ENCODE assay signal across 9 mouse cellular contexts in genomic region chr19:57361939-57362307, GRCm38 (mm10). TPM values are rescaled to one million over a fixed set of nuclear protein-coding genes. Genes with fewer than 3 reads are reported as not detected.
DNase-seq lines count a peak whose midpoint lies in the region; ATAC-seq and TF ChIP-seq lines count a peak whose summit lies in the region.
"Had no signal": no experiment of that assay in that cellular context is flagged by ENCODE, and none has a peak within 500 bp of the region (broad histone marks: within the 10 kb centered on the region; RNA-seq: fewer than 3 reads in every experiment).

No protein-coding gene starts in this region.

- H3K27me3 ChIP-seq in heart, embryonic 13.5 days (replicated peaks), result no peaks in the 10 kb centered on the region
- H3K27me3 ChIP-seq in forebrain, postnatal 0 days (ENCODE audit: insufficient read depth, low read length), result no peaks in the 10 kb centered on the region
- no peaks in the 10 kb centered on the region for H3K27me3 ChIP-seq in midbrain, embryonic 10.5 days (ENCODE audit: low read depth, poor library complexity, severe bottlenecking)
- H3K27me3 ChIP-seq: Patski had no signal

- DNase-seq in heart, postnatal 4 days, result no peak
- DNase-seq in ES-E14 (ENCODE audit: low read depth, low spot score), result no peak
- DNase-seq in forebrain, postnatal 0 days, result no peak
- no peak for DNase-seq in midbrain, embryonic 10.5 days (ENCODE audit: low spot score)
- no peak for DNase-seq in left cerebral cortex, postnatal 36 days (ENCODE audit: low spot score in 2 of 2)
- DNase-seq in right cerebral cortex, postnatal 25 days, result no peak

- H3K9me3 ChIP-seq in heart, embryonic 13.5 days, result no peaks in the 10 kb centered on the region
- no peaks in the 10 kb centered on the region for H3K9me3 ChIP-seq in ES-E14 (ENCODE audit: control insufficient read depth, insufficient read depth, low read depth, low read length)
- H3K9me3 ChIP-seq in forebrain, postnatal 0 days (ENCODE audit: low read length), result no peaks in the 10 kb centered on the region
- no peaks in the 10 kb centered on the region for H3K9me3 ChIP-seq in midbrain, embryonic 10.5 days (replicated peaks)

- peak overlapping the region; percentile 99 for H3K9ac ChIP-seq in heart, embryonic 13.5 days
- H3K9ac ChIP-seq in ES-E14 (ENCODE audit: insufficient read depth, low read depth, low read length, poor library complexity, severe bottlenecking), result peak overlapping the region; percentile 91; the same call in 1 of the 2 replicates
- peak overlapping the region; percentile 88 for H3K9ac ChIP-seq in forebrain, postnatal 0 days

- intact Hi-C loops in left cerebral cortex, postnatal 36 days (cut with DNase I), result no loop called here

- ATAC-seq in heart, embryonic 13.5 days (ENCODE audit: extremely low read depth, insufficient number of reproducible peaks, low FRiP score, low TSS enrichment), result no peak
- no peak for ATAC-seq in forebrain, postnatal 0 days
- ATAC-seq in erythroid progenitor cell, adult 5-6 weeks (replicated peaks; ENCODE audit: low FRiP score, poor library complexity, severe bottlenecking), result no peak

- 18% methylated on average over 3 of the region's 3 CpGs for WGBS in heart, embryonic 13.5 days
- WGBS in forebrain, postnatal 0 days, result 8% methylated on average over 3 of the region's 3 CpGs
- 26% methylated on average over 3 of the region's 3 CpGs for whole genome bisulfite sequencing in midbrain, embryonic 10.5 days

- H3K4me1 ChIP-seq in heart, embryonic 13.5 days, result peaks cover 83% of the 10 kb centered on the region
- peaks cover 19 to 22% of the 10 kb centered on the region in 2 experiments for H3K4me1 ChIP-seq in ES-E14 (ENCODE audit: control insufficient read depth in 2 of 2, insufficient read depth in 2 of 2, low read length in 2 of 2, poor library complexity in 1 of 2)
- H3K4me1 ChIP-seq in forebrain, postnatal 0 days (ENCODE audit: insufficient read depth), result peaks cover 36% of the 10 kb centered on the region
- peaks cover 76% of the 10 kb centered on the region for H3K4me1 ChIP-seq in midbrain, embryonic 10.5 days

- H3K4me2 ChIP-seq in heart, embryonic 13.5 days, result peak overlapping the region; percentile 83
- peak overlapping the region; percentile 63 for H3K4me2 ChIP-seq in forebrain, postnatal 0 days (ENCODE audit: low read depth)

- peak overlapping the region; percentile 97 for H3K27ac ChIP-seq in heart, embryonic 13.5 days (replicated peaks)
- no peak overlapping the region; the same call in 1 of the 2 replicates for H3K27ac ChIP-seq in ES-E14 (ENCODE audit: insufficient read depth, low read depth, low read length, poor library complexity, severe bottlenecking)
- peak overlapping the region; percentile 96; the same call in 1 of the 2 replicates for H3K27ac ChIP-seq in forebrain, postnatal 0 days (ENCODE audit: low read depth, low read length)
- H3K27ac ChIP-seq in midbrain, embryonic 10.5 days (replicated peaks), result peak overlapping the region; percentile 99

- 0 out of 2 replicates have a peak, but pooled peaks cover 3% of the 10 kb centered on the region for H3K36me3 ChIP-seq in heart, embryonic 13.5 days
- H3K36me3 ChIP-seq in ES-E14 (ENCODE audit: control insufficient read depth, insufficient read depth, low read length, poor library complexity, severe bottlenecking), result no peaks in the 10 kb centered on the region
- no peaks in the 10 kb centered on the region for H3K36me3 ChIP-seq in forebrain, postnatal 0 days (ENCODE audit: insufficient read depth)
- 0 out of 2 replicates have a peak, but pooled peaks cover 5% of the 10 kb centered on the region for H3K36me3 ChIP-seq in midbrain, embryonic 10.5 days

- peak overlapping the region; percentile 89 for H3K4me3 ChIP-seq in heart, embryonic 13.5 days
- H3K4me3 ChIP-seq in ES-E14 (ENCODE audit: insufficient read depth in 1 of 2, low read depth in 1 of 2, low read length in 2 of 2, poor library complexity in 1 of 2, severe bottlenecking in 1 of 2), result peak overlapping the region; percentile 90
- peak overlapping the region; percentile 74 for H3K4me3 ChIP-seq in forebrain, postnatal 0 days (ENCODE audit: low read depth, low read length)
- peak overlapping the region; percentile 93 for H3K4me3 ChIP-seq in midbrain, embryonic 10.5 days

- no peak for TF ChIP-seq CTCF in forebrain, postnatal 0 days (IDR thresholded peaks at IDR 0.05; ENCODE audit: low read depth)

- in situ Hi-C loops in ES-E14 (cut with MboI; ENCODE audit: low sequenced_read_pairs in 2 of 2, unreplicated experiment in 2 of 2), result no loop called here

TF ChIP-seq in ES-E14, 5 proteins besides CTCF, POLR2A, EP300 and RAD21:
- no peak for TF ChIP-seq HCFC1 (IDR thresholded peaks at IDR 0.05; ENCODE audit: borderline replicate concordance, insufficient read depth, low read length)
- TF ChIP-seq ZNF384 (IDR thresholded peaks at IDR 0.05; ENCODE audit: low read depth, low read length), result no peak
- TF ChIP-seq ZC3H11A (IDR thresholded peaks at IDR 0.05; ENCODE audit: borderline replicate concordance, low read depth, low read length), result no peak
- TF ChIP-seq CHD2 (IDR thresholded peaks at IDR 0.05; ENCODE audit: low read depth, low read length), result no peak
- TF ChIP-seq MAFK (IDR thresholded peaks at IDR 0.05; ENCODE audit: insufficient read depth, low read depth, low read length), result no peak

RNA-seq across cellular contexts. Expression of gene Fam160b1, which starts 1.4 kb away (rescaled TPM):
- 9.9 and 10.3 TPM in 2 replicates for polyA plus RNA-seq in heart, embryonic 13.5 days (2015; fragmentation: Nextera tagmentation; extraction: Ambion mirVana)
- total RNA-seq in heart, postnatal 4 days (2021), result 10 to 100 TPM; 18.6 to 19.4 TPM
- total RNA-seq in ES-E14 (2012; rRNA removed), result 8.5 and 9.8 TPM in 2 replicates
- 19.7 and 23.0 TPM in 2 replicates for total RNA-seq in forebrain, postnatal 0 days (2014; rRNA removed)
- polyA plus RNA-seq in forebrain, postnatal 0 days (2015; fragmentation: Nextera tagmentation; extraction: Ambion mirVana), result 9.0 and 10.8 TPM in 2 replicates
- 10.2 and 11.0 TPM in 2 replicates for polyA plus RNA-seq in midbrain, embryonic 10.5 days (2016; fragmentation: Nextera tagmentation; extraction: Ambion mirVana)
- 19.5 and 20.1 TPM in 2 replicates for total RNA-seq in erythroid progenitor cell, adult 5-6 weeks (2015; ENCODE audit: low replicate concordance)
- 8.5 and 15.5 TPM in 2 replicates for total RNA-seq in erythroid progenitor cell, adult 5-6 weeks (2017; ENCODE audit: low replicate concordance)
- 10 to 100 TPM; 23.4 to 24.3 TPM for total RNA-seq in left cerebral cortex, postnatal 36 days (2021)

RNA-seq across cellular contexts. Expression of gene Ablim1, which starts 47.2 kb away (rescaled TPM):
- polyA plus RNA-seq in heart, embryonic 13.5 days (2015; fragmentation: Nextera tagmentation; extraction: Ambion mirVana), result 35.7 and 38.5 TPM in 2 replicates
- 100 to 1,000 TPM; 312 to 353 TPM for total RNA-seq in heart, postnatal 4 days (2021)
- total RNA-seq in ES-E14 (2012; rRNA removed), result 5.4 and 6.3 TPM in 2 replicates
- total RNA-seq in forebrain, postnatal 0 days (2014; rRNA removed), result 76.9 and 78.5 TPM in 2 replicates
- polyA plus RNA-seq in forebrain, postnatal 0 days (2015; fragmentation: Nextera tagmentation; extraction: Ambion mirVana), result 46.2 and 47.8 TPM in 2 replicates
- 17.8 and 22.2 TPM in 2 replicates for polyA plus RNA-seq in midbrain, embryonic 10.5 days (2016; fragmentation: Nextera tagmentation; extraction: Ambion mirVana)
- 12.6 and 18.4 TPM in 2 replicates for total RNA-seq in erythroid progenitor cell, adult 5-6 weeks (2015; ENCODE audit: low replicate concordance)
- total RNA-seq in erythroid progenitor cell, adult 5-6 weeks (2017; ENCODE audit: low replicate concordance), result 7.6 and 10.0 TPM in 2 replicates
- total RNA-seq in left cerebral cortex, postnatal 36 days (2021), result 100 to 1,000 TPM in 1 of 2 experiments, 10 to 100 TPM in 1; 98.4 to 129 TPM
